Mouse (Mus musculus) lung, embryonic 16.5 days (tissue): Measurements from ENCODE around the gene Fgd2. TPM values are rescaled to one million over a fixed set of nuclear protein-coding genes. Genes with fewer than 3 reads are reported as not detected.
A peak's percentile ranks its signal among the peaks of the same experiment; 100 is the strongest.
"Not testable (repeated sequence)": the region's sequence is repeated elsewhere in the genome, so short reads cannot be mapped to it uniquely, and the experiment has no call there.

Source experiments
- ATAC-seq: fragments of 200-750 bp; cut with Nextera tagmentation; 2 replicates; pipeline ENCODE4 v1.8.0; 2017; ENCODE audit warnings: low read depth, mild to moderate bottlenecking, moderate library complexity
- H3K27ac ChIP-seq: fragments of 300-500 bp; sonication (generic); 2 replicates; pipeline ENCODE4 v1.5.1; 2014; ENCODE audit warnings: mild to moderate bottlenecking, control low read depth, low read length
- H3K27me3 ChIP-seq: fragments of 300-500 bp; sonication (generic); 2 replicates; pipeline ENCODE4 v1.6.1; 2014; ENCODE audit warnings: low read depth, low read length, mixed read lengths; ENCODE audit not compliant: control insufficient read depth, insufficient read depth
- H3K36me3 ChIP-seq: fragments of 300-500 bp; sonication (generic); 2 replicates; pipeline ENCODE4 v1.6.1; 2014; ENCODE audit warnings: low read length; ENCODE audit not compliant: control insufficient read depth, insufficient read depth
- H3K4me1 ChIP-seq: fragments of 300-500 bp; sonication (generic); replicated peaks from 2 replicates; pipeline ENCODE4 v1.6.1; 2014; ENCODE audit warnings: low read length, mixed read lengths; ENCODE audit not compliant: control insufficient read depth, insufficient read depth
- H3K4me2 ChIP-seq: fragments of 300-500 bp; sonication (generic); 2 replicates; pipeline ENCODE4 v1.6.1; 2014; ENCODE audit warnings: low read depth, low read length, control low read depth
- H3K4me3 ChIP-seq: fragments of 300-500 bp; sonication (generic); 2 replicates; pipeline ENCODE4 v1.5.1; 2014; ENCODE audit warnings: mild to moderate bottlenecking, low read length, control low read depth
- H3K9ac ChIP-seq: fragments of 300-500 bp; sonication (generic); 2 replicates; pipeline ENCODE4 v1.6.1; 2014; ENCODE audit warnings: low read length, control low read depth
- H3K9me3 ChIP-seq: fragments of 300-500 bp; sonication (generic); 2 replicates; pipeline ENCODE4 v1.6.1; 2016; ENCODE audit warnings: low read length; ENCODE audit not compliant: control insufficient read depth
- WGBS: fragments of 180-500 bp; shearing (Covaris S2); extraction: QIAGEN DNeasy Blood & Tissue Kit; methylation state at CpG from one replicate; pipeline ENCODE4 v1.1.7; 2014; 5-methylcytosine and 5-hydroxymethylcytosine counted together
- polyA plus RNA-seq: library from polyadenylated mRNA; unstranded; fragments of >200 nt; fragmentation: Nextera tagmentation; extraction: Ambion mirVana; gene quantifications from 2 replicates; pipeline ENCODE4 v1.2.1, GENCODE M21; 2015

Fgd2 gene
- polyA plus RNA-seq, 1 experiment from 2014 or later: 21.7 TPM

- no peaks in the 10 kb centered on the region for H3K27me3 ChIP-seq
- 30% methylated on average over 13 of the region's 13 CpGs for WGBS
- no peaks in the 10 kb centered on the region for H3K9me3 ChIP-seq
- peak; percentile 90 for ATAC-seq
- peaks cover 25% of the 10 kb centered on the region for H3K36me3 ChIP-seq
- H3K4me1 ChIP-seq: peaks cover 41% of the 10 kb centered on the region
- H3K4me2 ChIP-seq: no peak overlapping the region
- peak overlapping the region; percentile 95 for H3K27ac ChIP-seq
- H3K4me3 ChIP-seq: no peak overlapping the region
- peak overlapping the region; percentile 45 for H3K9ac ChIP-seq
These were observed 18.5 kb upstream of the Fgd2 start for GRCm38 (mm10) chr17:29342010-29342910.

- Histone ChIP-seq H3K9ac (no peak overlapping the region), H3K27ac (no peak overlapping the region), H3K36me3 (peaks cover 17% of the 10 kb centered on the region), H3K27me3 (no peaks in the 10 kb centered on the region), H3K9me3 (no peaks in the 10 kb centered on the region), H3K4me2 (no peak overlapping the region), H3K4me1 (peaks cover 43% of the 10 kb centered on the region), H3K4me3 (no peak overlapping the region)
- WGBS: 73% methylated on average over 5 of the region's 5 CpGs
- no peak for ATAC-seq
These were observed 17.5 kb upstream of the Fgd2 start for GRCm38 (mm10) chr17:29343241-29343640.

- H3K4me3 ChIP-seq: no peak overlapping the region
- H3K9me3 ChIP-seq: no peaks in the 10 kb centered on the region
- H3K4me2 ChIP-seq: no peak overlapping the region
- H3K9ac ChIP-seq: no peak overlapping the region
- no peaks in the 10 kb centered on the region for H3K27me3 ChIP-seq
- peaks cover 8% of the 10 kb centered on the region for H3K36me3 ChIP-seq
- 83% methylated on average over 12 of the region's 12 CpGs for WGBS
- no peak for ATAC-seq
- no peak overlapping the region for H3K27ac ChIP-seq
- H3K4me1 ChIP-seq: peaks cover 46% of the 10 kb centered on the region
These were observed 15.4 kb upstream of the Fgd2 start for GRCm38 (mm10) chr17:29345272-29345671.

GRCm38 (mm10) chr17:29346496-29347125, 14.1 kb upstream of the Fgd2 start:
- Histone ChIP-seq H3K27me3 (no peaks in the 10 kb centered on the region), H3K4me2 (peak overlapping the region; percentile 75), H3K9me3 (no peaks in the 10 kb centered on the region), H3K27ac (peak overlapping the region; percentile 94), H3K9ac (peak overlapping the region; percentile 94), H3K36me3 (peaks cover 8% of the 10 kb centered on the region), H3K4me1 (peaks cover 33% of the 10 kb centered on the region), H3K4me3 (peak overlapping the region; percentile 89)
- ATAC-seq: no peak
- 3% methylated on average over 11 of the region's 11 CpGs for WGBS

GRCm38 (mm10) chr17:29347126-29347644, 13.5 kb upstream of the Fgd2 start:
- Histone ChIP-seq H3K4me3 (peak overlapping the region; percentile 89), H3K4me2 (peak overlapping the region; percentile 75), H3K4me1 (peaks cover 27% of the 10 kb centered on the region), H3K27ac (peak overlapping the region; percentile 94), H3K36me3 (peaks cover 8% of the 10 kb centered on the region), H3K9me3 (no peaks in the 10 kb centered on the region), H3K9ac (peak overlapping the region; percentile 94), H3K27me3 (no peaks in the 10 kb centered on the region)
- ATAC-seq: no peak; the same call in 1 of the 2 replicates
- WGBS: under 1% methylated on average over 31 of the region's 45 CpGs

GRCm38 (mm10) chr17:29347645-29348256, 13.0 kb upstream of the Fgd2 start, which contains the start of gene Mtch1:
Mtch1 (minus strand) TSS chr17:29347934.
- Histone ChIP-seq H3K4me3 (peak within 1 kb of the TSS; percentile 89), H3K9ac (peak within 1 kb of the TSS; percentile 94), H3K9me3 (no peaks in the 10 kb centered on the region), H3K4me1 (peaks cover 22% of the 10 kb centered on the region), H3K36me3 (peaks cover 8% of the 10 kb centered on the region), H3K27me3 (no peaks in the 10 kb centered on the region), H3K27ac (peak within 1 kb of the TSS; percentile 94), H3K4me2 (peak within 1 kb of the TSS; percentile 75)
- WGBS: 1% methylated on average over 49 of the region's 53 CpGs
- peak; percentile 97 for ATAC-seq

- Histone ChIP-seq H3K9me3 (no peaks in the 10 kb centered on the region), H3K9ac (no peak overlapping the region), H3K4me2 (no peak overlapping the region), H3K36me3 (peaks cover 2% of the 10 kb centered on the region), H3K27me3 (no peaks in the 10 kb centered on the region), H3K4me1 (peaks cover 20% of the 10 kb centered on the region), H3K4me3 (no peak overlapping the region), H3K27ac (peak overlapping the region; percentile 94)
- no peak for ATAC-seq
- WGBS: 43% methylated on average over 2 of the region's 2 CpGs
These were observed 11.7 kb upstream of the Fgd2 start for GRCm38 (mm10) chr17:29348996-29349395.

GRCm38 (mm10) chr17:29351056-29351455, 9.7 kb upstream of the Fgd2 start:
- H3K27me3 ChIP-seq, ATAC-seq, H3K9me3 ChIP-seq, H3K36me3 ChIP-seq, H3K27ac ChIP-seq, H3K9ac ChIP-seq, H3K4me2 ChIP-seq, H3K4me3 ChIP-seq: not testable (repeated sequence)
- H3K4me1 ChIP-seq: peaks cover 24% of the 10 kb centered on the region
- 77% methylated on average over 5 of the region's 5 CpGs for WGBS

- Histone ChIP-seq H3K9me3 (no peaks in the 10 kb centered on the region), H3K9ac (peak overlapping the region; percentile 66), H3K36me3 (no peaks in the 10 kb centered on the region), H3K27me3 (no peaks in the 10 kb centered on the region), H3K27ac (peak overlapping the region; percentile 95), H3K4me1 (peaks cover 19% of the 10 kb centered on the region), H3K4me3 (no peak overlapping the region), H3K4me2 (peak overlapping the region; percentile 52; the same call in 1 of the 2 replicates)
- 31% methylated on average over 5 of the region's 5 CpGs for WGBS
- peak; percentile 34 for ATAC-seq
These were observed 5.3 kb upstream of the Fgd2 start for GRCm38 (mm10) chr17:29355461-29355840.
